Mouse (Mus musculus) adrenal gland, postnatal 14 days (tissue): Measurements from ENCODE around the gene Lrrc47. TPM values are rescaled to one million over a fixed set of nuclear protein-coding genes. Genes with fewer than 3 reads are reported as not detected.

Source experiments
- total RNA-seq: library from RNA; stranded (reverse); gene quantifications from 2 replicates; pipeline ENCODE4 v1.2.3, GENCODE M21; 2021

Gene Lrrc47
- total RNA-seq, 1 experiment from 2014 or later: 39.8 TPM

Other genes starting within 250 kb of the Lrrc47 start
- 19.4 and 19.5 TPM in 2 replicates for gene A430005L14Rik, start 54.5 kb upstream of the Lrrc47 start, total RNA-seq
- gene Dffb, start 36.6 kb upstream of the Lrrc47 start, total RNA-seq: 4.3 and 7.4 TPM in 2 replicates
- 22.3 and 24.8 TPM in 2 replicates for gene Cep104, start 36.5 kb upstream of the Lrrc47 start, total RNA-seq
- gene Smim1, start 14.5 kb downstream of the Lrrc47 start, total RNA-seq: 31.4 and 33.0 TPM in 2 replicates
- not detected in 2 replicates for gene Ccdc27, start 30.9 kb downstream of the Lrrc47 start, total RNA-seq
- gene Trp73, start 128.5 kb downstream of the Lrrc47 start, total RNA-seq: not detected in 2 replicates
- 13.7 and 18.9 TPM in 2 replicates for gene Wrap73, start 130.6 kb downstream of the Lrrc47 start, total RNA-seq
- 125 and 132 TPM in 2 replicates for gene Tprgl, start 148.9 kb downstream of the Lrrc47 start, total RNA-seq
- 7.3 and 8.3 TPM in 2 replicates for gene Megf6, start 159.0 kb downstream of the Lrrc47 start, total RNA-seq